Mouse (Mus musculus): Measurements from ENCODE around the gene Snx29. TPM values are rescaled to one million over a fixed set of nuclear protein-coding genes. Genes with fewer than 3 reads are reported as not detected.

Snx29 gene
- polyA plus RNA-seq, 1 experiment from 2014 or later, result 10.2 TPM

GRCm38 (mm10) chr16:11685264-11685663 lies 362.6 kb downstream of the Snx29 start:
- H3K36me3 ChIP-seq (ENCODE audit: control insufficient read depth, insufficient read depth, low read length), result no peaks in the 10 kb centered on the region
- H3K9me3 ChIP-seq (replicated peaks; ENCODE audit: control insufficient read depth, low read length), result no peaks in the 10 kb centered on the region
- H3K9ac ChIP-seq (ENCODE audit: low read length), result no peak overlapping the region
- no peaks in the 10 kb centered on the region for H3K4me1 ChIP-seq (ENCODE audit: control insufficient read depth, insufficient read depth, low read length)
- H3K4me2 ChIP-seq (ENCODE audit: low read depth, low read length), result no peak overlapping the region
- no peak for ATAC-seq (ENCODE audit: insufficient read depth, low FRiP score)
- H3K27ac ChIP-seq (ENCODE audit: low read length), result no peak overlapping the region
- H3K27me3 ChIP-seq (ENCODE audit: control insufficient read depth, insufficient read depth, low read length), result no peaks in the 10 kb centered on the region
- no peak overlapping the region for H3K4me3 ChIP-seq (replicated peaks; ENCODE audit: low read length)
- WGBS, result 88% methylated on average over 9 of the region's 9 CpGs

- no peak overlapping the region for H3K4me2 ChIP-seq (ENCODE audit: low read depth, low read length)
- H3K9ac ChIP-seq (ENCODE audit: low read length), result no peak overlapping the region
- 87% methylated on average over 3 of the region's 3 CpGs for WGBS
- no peaks in the 10 kb centered on the region for H3K36me3 ChIP-seq (ENCODE audit: control insufficient read depth, insufficient read depth, low read length)
- no peak for ATAC-seq (ENCODE audit: insufficient read depth, low FRiP score)
- no peaks in the 10 kb centered on the region for H3K27me3 ChIP-seq (ENCODE audit: control insufficient read depth, insufficient read depth, low read length)
- H3K4me3 ChIP-seq (replicated peaks; ENCODE audit: low read length), result no peak overlapping the region
- no peaks in the 10 kb centered on the region for H3K9me3 ChIP-seq (replicated peaks; ENCODE audit: control insufficient read depth, low read length)
- no peak overlapping the region for H3K27ac ChIP-seq (ENCODE audit: low read length)
- no peaks in the 10 kb centered on the region for H3K4me1 ChIP-seq (ENCODE audit: control insufficient read depth, insufficient read depth, low read length)
Observed at GRCm38 (mm10) chr16:11685735-11686340, 363.1 kb downstream of the Snx29 start.

- Histone ChIP-seq H3K4me2 (ENCODE audit: low read depth, low read length) (no peak overlapping the region), H3K9me3 (replicated peaks; ENCODE audit: control insufficient read depth, low read length) (no peaks in the 10 kb centered on the region), H3K4me1 (ENCODE audit: control insufficient read depth, insufficient read depth, low read length) (no peaks in the 10 kb centered on the region), H3K4me3 (replicated peaks; ENCODE audit: low read length) (no peak overlapping the region), H3K27me3 (ENCODE audit: control insufficient read depth, insufficient read depth, low read length) (no peaks in the 10 kb centered on the region), H3K27ac (ENCODE audit: low read length) (no peak overlapping the region), H3K9ac (ENCODE audit: low read length) (no peak overlapping the region), H3K36me3 (ENCODE audit: control insufficient read depth, insufficient read depth, low read length) (no peaks in the 10 kb centered on the region)
- ATAC-seq (ENCODE audit: insufficient read depth, low FRiP score), result no peak
Observed at GRCm38 (mm10) chr16:11687836-11688235, 365.1 kb downstream of the Snx29 start.

- H3K27me3 ChIP-seq (ENCODE audit: control insufficient read depth, insufficient read depth, low read length), result no peaks in the 10 kb centered on the region
- 68% methylated on average over 4 of the region's 4 CpGs for WGBS
- no peak overlapping the region for H3K4me2 ChIP-seq (ENCODE audit: low read depth, low read length)
- no peaks in the 10 kb centered on the region for H3K9me3 ChIP-seq (replicated peaks; ENCODE audit: control insufficient read depth, low read length)
- no peak for ATAC-seq (ENCODE audit: insufficient read depth, low FRiP score)
- no peaks in the 10 kb centered on the region for H3K36me3 ChIP-seq (ENCODE audit: control insufficient read depth, insufficient read depth, low read length)
- H3K4me1 ChIP-seq (ENCODE audit: control insufficient read depth, insufficient read depth, low read length), result no peaks in the 10 kb centered on the region
- no peak overlapping the region for H3K4me3 ChIP-seq (replicated peaks; ENCODE audit: low read length)
- H3K27ac ChIP-seq (ENCODE audit: low read length), result no peak overlapping the region
- no peak overlapping the region for H3K9ac ChIP-seq (ENCODE audit: low read length)
Observed at GRCm38 (mm10) chr16:11688281-11689005, 365.7 kb downstream of the Snx29 start.

- Histone ChIP-seq H3K9me3 (replicated peaks; ENCODE audit: control insufficient read depth, low read length) (no peaks in the 10 kb centered on the region), H3K4me3 (replicated peaks; ENCODE audit: low read length) (no peak overlapping the region), H3K27ac (ENCODE audit: low read length) (no peak overlapping the region), H3K36me3 (ENCODE audit: control insufficient read depth, insufficient read depth, low read length) (no peaks in the 10 kb centered on the region), H3K4me2 (ENCODE audit: low read depth, low read length) (no peak overlapping the region), H3K4me1 (ENCODE audit: control insufficient read depth, insufficient read depth, low read length) (no peaks in the 10 kb centered on the region), H3K27me3 (ENCODE audit: control insufficient read depth, insufficient read depth, low read length) (no peaks in the 10 kb centered on the region), H3K9ac (ENCODE audit: low read length) (no peak overlapping the region)
- 79% methylated on average over 8 of the region's 8 CpGs for whole genome bisulfite sequencing
- no peak for ATAC-seq (ENCODE audit: insufficient read depth, low FRiP score)
Observed at GRCm38 (mm10) chr16:11690097-11690496, 367.4 kb downstream of the Snx29 start.

GRCm38 (mm10) chr16:11690756-11691155 lies 368.0 kb downstream of the Snx29 start:
- Histone ChIP-seq H3K4me1 (ENCODE audit: control insufficient read depth, insufficient read depth, low read length) (no peaks in the 10 kb centered on the region), H3K9me3 (replicated peaks; ENCODE audit: control insufficient read depth, low read length) (no peaks in the 10 kb centered on the region), H3K27me3 (ENCODE audit: control insufficient read depth, insufficient read depth, low read length) (no peaks in the 10 kb centered on the region), H3K4me3 (replicated peaks; ENCODE audit: low read length) (no peak overlapping the region), H3K9ac (ENCODE audit: low read length) (no peak overlapping the region), H3K4me2 (ENCODE audit: low read depth, low read length) (no peak overlapping the region), H3K27ac (ENCODE audit: low read length) (no peak overlapping the region), H3K36me3 (ENCODE audit: control insufficient read depth, insufficient read depth, low read length) (no peaks in the 10 kb centered on the region)
- ATAC-seq (ENCODE audit: insufficient read depth, low FRiP score), result no peak
- WGBS, result 58% methylated on average over 4 of the region's 4 CpGs

GRCm38 (mm10) chr16:11691487-11692200 lies 368.9 kb downstream of the Snx29 start:
- ATAC-seq (ENCODE audit: insufficient read depth, low FRiP score), result no peak
- no peak overlapping the region for H3K4me2 ChIP-seq (ENCODE audit: low read depth, low read length)
- H3K9ac ChIP-seq (ENCODE audit: low read length), result no peak overlapping the region
- WGBS, result 61% methylated on average over 9 of the region's 9 CpGs
- H3K27me3 ChIP-seq (ENCODE audit: control insufficient read depth, insufficient read depth, low read length), result no peaks in the 10 kb centered on the region
- no peak overlapping the region for H3K4me3 ChIP-seq (replicated peaks; ENCODE audit: low read length)
- no peaks in the 10 kb centered on the region for H3K4me1 ChIP-seq (ENCODE audit: control insufficient read depth, insufficient read depth, low read length)
- no peaks in the 10 kb centered on the region for H3K9me3 ChIP-seq (replicated peaks; ENCODE audit: control insufficient read depth, low read length)
- H3K36me3 ChIP-seq (ENCODE audit: control insufficient read depth, insufficient read depth, low read length), result no peaks in the 10 kb centered on the region
- H3K27ac ChIP-seq (ENCODE audit: low read length), result no peak overlapping the region

GRCm38 (mm10) chr16:11692744-11693143 lies 370.0 kb downstream of the Snx29 start:
- Histone ChIP-seq H3K27ac (ENCODE audit: low read length) (no peak overlapping the region), H3K27me3 (ENCODE audit: control insufficient read depth, insufficient read depth, low read length) (no peaks in the 10 kb centered on the region), H3K9me3 (replicated peaks; ENCODE audit: control insufficient read depth, low read length) (no peaks in the 10 kb centered on the region), H3K9ac (ENCODE audit: low read length) (no peak overlapping the region), H3K36me3 (ENCODE audit: control insufficient read depth, insufficient read depth, low read length) (no peaks in the 10 kb centered on the region), H3K4me2 (ENCODE audit: low read depth, low read length) (no peak overlapping the region), H3K4me1 (ENCODE audit: control insufficient read depth, insufficient read depth, low read length) (no peaks in the 10 kb centered on the region), H3K4me3 (replicated peaks; ENCODE audit: low read length) (no peak overlapping the region)
- no peak for ATAC-seq (ENCODE audit: insufficient read depth, low FRiP score)
- WGBS, result 63% methylated on average over 5 of the region's 5 CpGs

- H3K4me1 ChIP-seq (ENCODE audit: control insufficient read depth, insufficient read depth, low read length), result no peaks in the 10 kb centered on the region
- WGBS, result 72% methylated on average over 4 of the region's 4 CpGs
- no peaks in the 10 kb centered on the region for H3K27me3 ChIP-seq (ENCODE audit: control insufficient read depth, insufficient read depth, low read length)
- no peak overlapping the region for H3K27ac ChIP-seq (ENCODE audit: low read length)
- no peak overlapping the region for H3K4me3 ChIP-seq (replicated peaks; ENCODE audit: low read length)
- no peaks in the 10 kb centered on the region for H3K9me3 ChIP-seq (replicated peaks; ENCODE audit: control insufficient read depth, low read length)
- no peak overlapping the region for H3K9ac ChIP-seq (ENCODE audit: low read length)
- no peak for ATAC-seq (ENCODE audit: insufficient read depth, low FRiP score)
- no peaks in the 10 kb centered on the region for H3K36me3 ChIP-seq (ENCODE audit: control insufficient read depth, insufficient read depth, low read length)
- H3K4me2 ChIP-seq (ENCODE audit: low read depth, low read length), result no peak overlapping the region
Observed at GRCm38 (mm10) chr16:11694386-11694785, 371.7 kb downstream of the Snx29 start.
